ENCODE assay signal across 8 mouse cellular contexts in genomic region chr3:95760106-95760505, GRCm38 (mm10). TPM values are rescaled to one million over a fixed set of nuclear protein-coding genes. Genes with fewer than 3 reads are reported as not detected.
DNase-seq lines count a peak whose midpoint lies in the region; ATAC-seq lines count a peak whose summit lies in the region.

Gene Tars2 (minus strand): TSS chr3:95760206.

- no peak within 1 kb of the TSS for H3K9ac ChIP-seq in midbrain, embryonic 13.5 days (replicated peaks)

- ATAC-seq in midbrain, embryonic 13.5 days, result no peak

- no peaks in the 10 kb centered on the region for H3K27me3 ChIP-seq in midbrain, embryonic 13.5 days

- H3K4me1 ChIP-seq in brown adipose tissue, adult 24 weeks (ENCODE audit: control insufficient read depth, insufficient read depth, insufficient read length, low read length), result no peaks in the 10 kb centered on the region
- H3K4me1 ChIP-seq in midbrain, embryonic 13.5 days (replicated peaks), result 0 out of 2 replicates have a peak, but pooled peaks cover 2% of the 10 kb centered on the region

- WGBS in midbrain, embryonic 13.5 days, result 90% methylated on average over 6 of the region's 6 CpGs

- H3K4me2 ChIP-seq in midbrain, embryonic 13.5 days (replicated peaks), result no peak within 1 kb of the TSS

- H3K27ac ChIP-seq in brown adipose tissue, adult 24 weeks (replicated peaks; ENCODE audit: low read depth, low read length), result no peak within 1 kb of the TSS
- H3K27ac ChIP-seq in midbrain, embryonic 13.5 days, result no peak within 1 kb of the TSS

- no peak for DNase-seq in layer of hippocampus, adult 8-10 months (ENCODE audit: low spot score in 2 of 2)
- DNase-seq in layer of hippocampus, adult 9-11 months, result no peak
- no peak for DNase-seq in heart, adult 8-10 months (ENCODE audit: low spot score)
- no peak for DNase-seq in layer of hippocampus, postnatal 14 days (ENCODE audit: low spot score in 2 of 2)
- DNase-seq in urinary bladder, postnatal 25 days (ENCODE audit: low spot score), result no peak
- no peak for DNase-seq in thymus, postnatal 4 days

- H3K36me3 ChIP-seq in midbrain, embryonic 13.5 days, result peaks cover 23% of the 10 kb centered on the region

- no peaks in the 10 kb centered on the region for H3K9me3 ChIP-seq in midbrain, embryonic 13.5 days

- H3K4me3 ChIP-seq in brown adipose tissue, adult 24 weeks (ENCODE audit: insufficient read depth, low read depth, low read length), result no peak within 1 kb of the TSS
- H3K4me3 ChIP-seq in midbrain, embryonic 13.5 days (replicated peaks), result no peak within 1 kb of the TSS

RNA-seq across cellular contexts. Expression of gene Tars2, which starts in this region (rescaled TPM):
- total RNA-seq in layer of hippocampus, adult 8-10 months (2022), result 10 to 100 TPM; 36.5 to 52.9 (median 41.8) TPM
- 32.1 and 47.7 TPM in 2 replicates for polyA plus RNA-seq in brown adipose tissue, adult 24 weeks (2012; ENCODE audit: insufficient read depth, insufficient read length, missing spikeins)
- 10 to 100 TPM; 48.1 to 51.8 (median 49.0) TPM for total RNA-seq in heart, adult 8-10 months (2022)
- 10 to 100 TPM; 39.9 to 40.0 TPM for total RNA-seq in layer of hippocampus, postnatal 14 days (2021)
- 44.7 and 45.5 TPM in 2 replicates for polyA plus RNA-seq in midbrain, embryonic 13.5 days (2015; fragmentation: Nextera tagmentation; extraction: Ambion mirVana)
